Mouse (Mus musculus): ENCODE data around the gene Myo18b.

Myo18b gene

GRCm38 (mm10) chr5:112895674-112896654 lies at the start of gene Myo18b:
Myo18b (minus strand) TSS chr5:112896362.
- DNase-seq: no peak

GRCm38 (mm10) chr5:112945925-112946324 lies 49.8 kb upstream of the Myo18b start:
- no peak for DNase-seq

GRCm38 (mm10) chr5:112942244-112942643 lies 46.1 kb upstream of the Myo18b start:
- DNase-seq: no peak

GRCm38 (mm10) chr5:112941001-112941400 lies 44.8 kb upstream of the Myo18b start:
- DNase-seq: no peak

- DNase-seq: no peak
These were observed 40.5 kb upstream of the Myo18b start for GRCm38 (mm10) chr5:112936632-112937031.

GRCm38 (mm10) chr5:112935436-112935835 lies 39.3 kb upstream of the Myo18b start:
- DNase-seq: no peak

- no peak for DNase-seq
These were observed 36.9 kb upstream of the Myo18b start for GRCm38 (mm10) chr5:112932878-112933567.

- no peak for DNase-seq
These were observed 35.7 kb upstream of the Myo18b start for GRCm38 (mm10) chr5:112931901-112932300.

GRCm38 (mm10) chr5:112928201-112928881 lies 32.2 kb upstream of the Myo18b start:
- no peak for DNase-seq

GRCm38 (mm10) chr5:112925422-112925821 lies 29.3 kb upstream of the Myo18b start:
- DNase-seq: no peak

GRCm38 (mm10) chr5:112924806-112925205 lies 28.6 kb upstream of the Myo18b start:
- no peak for DNase-seq

GRCm38 (mm10) chr5:112923841-112924240 lies 27.7 kb upstream of the Myo18b start:
- no peak for DNase-seq

GRCm38 (mm10) chr5:112921914-112922313 lies 25.8 kb upstream of the Myo18b start:
- no peak for DNase-seq

GRCm38 (mm10) chr5:112910381-112910780 lies 14.2 kb upstream of the Myo18b start:
- no peak for DNase-seq

- no peak for DNase-seq
These were observed 12.0 kb upstream of the Myo18b start for GRCm38 (mm10) chr5:112908169-112908614.

GRCm38 (mm10) chr5:112907504-112907903 lies 11.3 kb upstream of the Myo18b start:
- DNase-seq: no peak

GRCm38 (mm10) chr5:112893462-112894060 lies 2.6 kb downstream of the Myo18b start:
- no peak for DNase-seq

- DNase-seq: no peak
These were observed 3.8 kb downstream of the Myo18b start for GRCm38 (mm10) chr5:112892411-112892810.

- no peak for DNase-seq
These were observed 7.5 kb downstream of the Myo18b start for GRCm38 (mm10) chr5:112888651-112889050.

- no peak for DNase-seq
These were observed 9.3 kb downstream of the Myo18b start for GRCm38 (mm10) chr5:112886687-112887491.

- DNase-seq: no peak
These were observed 18.6 kb downstream of the Myo18b start for GRCm38 (mm10) chr5:112877391-112878115.

Measured in spleen, adult 18-20 months (tissue).